ENCODE assay signal across 29 mouse cellular contexts in the genomic region with DNA sequence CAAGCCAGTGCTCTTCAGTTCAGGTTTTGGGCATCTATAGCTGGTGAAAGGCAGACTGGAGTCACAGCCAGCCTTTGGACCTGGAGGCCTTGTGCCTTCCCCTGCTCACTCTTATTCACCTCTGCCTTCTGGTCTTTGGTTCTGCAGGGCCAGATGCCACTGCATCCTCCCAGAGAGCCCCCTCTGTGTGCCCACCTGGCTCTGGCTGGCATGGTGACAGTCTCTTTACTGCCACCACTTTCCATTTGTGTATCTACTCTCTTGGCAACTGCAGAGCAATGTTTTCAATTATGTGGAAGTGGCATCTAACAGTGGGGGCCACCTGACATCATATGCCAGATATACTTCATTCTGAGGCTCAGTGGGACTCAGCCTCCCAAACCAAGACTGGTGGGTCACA. TPM values are rescaled to one million over a fixed set of nuclear protein-coding genes. Genes with fewer than 3 reads are reported as not detected.
DNase-seq lines count a peak whose midpoint lies in the region; ATAC-seq lines count a peak whose summit lies in the region.
"Had no signal": no experiment of that assay in that cellular context is flagged by ENCODE, and none has a peak within 500 bp of the region (broad histone marks: within the 10 kb centered on the region; RNA-seq: fewer than 3 reads in every experiment).

No protein-coding gene starts in this region.

- no peak for ATAC-seq in cerebellum, adult (ENCODE audit: insufficient number of reproducible peaks, low FRiP score, low TSS enrichment)
- no peak for ATAC-seq in forebrain, embryonic 12.5 days (ENCODE audit: low FRiP score)
- no peak for ATAC-seq in forebrain, embryonic 15.5 days (replicated peaks)
- ATAC-seq in midbrain, embryonic 15.5 days (replicated peaks) = no peak
- no peak for ATAC-seq in midbrain, embryonic 16.5 days
- ATAC-seq: activated CD4-positive, CD25-positive, alpha-beta regulatory T cell, adult 4 months; intestine, embryonic 16.5 days had no signal

- no peak overlapping the region for H3K9ac ChIP-seq in forebrain, embryonic 12.5 days
- no peak overlapping the region for H3K9ac ChIP-seq in forebrain, embryonic 15.5 days (replicated peaks)
- no peak overlapping the region for H3K9ac ChIP-seq in midbrain, embryonic 15.5 days
- no peak overlapping the region for H3K9ac ChIP-seq in midbrain, embryonic 16.5 days (ENCODE audit: low read depth, low read length)
- H3K9ac ChIP-seq: limb, embryonic 12.5 days; liver, embryonic 15.5 days; lung, embryonic 14.5 days had no signal

- H3K4me2 ChIP-seq in forebrain, embryonic 12.5 days = no peak overlapping the region
- H3K4me2 ChIP-seq in forebrain, embryonic 15.5 days (replicated peaks) = no peak overlapping the region
- H3K4me2 ChIP-seq in midbrain, embryonic 15.5 days = no peak overlapping the region
- H3K4me2 ChIP-seq in midbrain, embryonic 16.5 days (ENCODE audit: low read length) = no peak overlapping the region
- H3K4me2 ChIP-seq: heart, embryonic 11.5 days; limb, embryonic 12.5 days; liver, embryonic 15.5 days; lung, embryonic 14.5 days had no signal

- H3K36me3 ChIP-seq in forebrain, embryonic 12.5 days (replicated peaks) = no peaks in the 10 kb centered on the region
- no peaks in the 10 kb centered on the region for H3K36me3 ChIP-seq in forebrain, embryonic 15.5 days
- H3K36me3 ChIP-seq in midbrain, embryonic 15.5 days (replicated peaks) = no peaks in the 10 kb centered on the region
- H3K36me3 ChIP-seq in midbrain, embryonic 16.5 days (ENCODE audit: control insufficient read depth, insufficient read depth, low read length) = no peaks in the 10 kb centered on the region
- H3K36me3 ChIP-seq: limb, embryonic 12.5 days; liver, embryonic 15.5 days had no signal

- DNase-seq in cerebellum, postnatal 10 days = peak; percentile 77 to 79
- DNase-seq in spleen, adult 12 weeks (ENCODE audit: low spot score) = no peak
- DNase-seq: adrenal gland, adult 2 months; adrenal gland, postnatal 36 days; cerebellum, adult 9-10 months; gastrocnemius, adult 2 months; gastrocnemius, postnatal 36 days; heart, adult 18-20 months; heart, postnatal 36 days; kidney, adult 8-10 months; layer of hippocampus, postnatal 36 days; lung, embryonic 14.5 days; lung, postnatal 14 days; right cerebral cortex, postnatal 25 days; spleen, adult 18-20 months; thymus, postnatal 14 days had no signal

- H3K4me1 ChIP-seq in forebrain, embryonic 12.5 days = peaks cover 41% of the 10 kb centered on the region
- peaks cover 20% of the 10 kb centered on the region for H3K4me1 ChIP-seq in forebrain, embryonic 15.5 days
- H3K4me1 ChIP-seq in midbrain, embryonic 15.5 days = peaks cover 15% of the 10 kb centered on the region
- peaks cover 12% of the 10 kb centered on the region for H3K4me1 ChIP-seq in midbrain, embryonic 16.5 days (ENCODE audit: control insufficient read depth, insufficient read depth, low read length)
- H3K4me1 ChIP-seq: liver, embryonic 15.5 days had no signal

- no peaks in the 10 kb centered on the region for H3K9me3 ChIP-seq in forebrain, embryonic 12.5 days
- no peaks in the 10 kb centered on the region for H3K9me3 ChIP-seq in forebrain, embryonic 15.5 days
- H3K9me3 ChIP-seq in midbrain, embryonic 15.5 days = no peaks in the 10 kb centered on the region
- no peaks in the 10 kb centered on the region for H3K9me3 ChIP-seq in midbrain, embryonic 16.5 days (replicated peaks; ENCODE audit: control insufficient read depth, low read length, poor library complexity, severe bottlenecking)
- H3K9me3 ChIP-seq: limb, embryonic 12.5 days; liver, embryonic 15.5 days had no signal

- peaks cover 9% of the 10 kb centered on the region for H3K27me3 ChIP-seq in forebrain, embryonic 12.5 days
- no peaks in the 10 kb centered on the region for H3K27me3 ChIP-seq in forebrain, embryonic 15.5 days
- H3K27me3 ChIP-seq in midbrain, embryonic 15.5 days (replicated peaks) = no peaks in the 10 kb centered on the region
- H3K27me3 ChIP-seq in midbrain, embryonic 16.5 days (ENCODE audit: control insufficient read depth, insufficient read depth, low read depth, low read length) = no peaks in the 10 kb centered on the region
- H3K27me3 ChIP-seq: limb, embryonic 12.5 days; liver, embryonic 15.5 days had no signal

- no peak overlapping the region for H3K4me3 ChIP-seq in forebrain, embryonic 12.5 days (replicated peaks)
- H3K4me3 ChIP-seq in forebrain, embryonic 15.5 days = no peak overlapping the region
- H3K4me3 ChIP-seq in midbrain, embryonic 15.5 days = no peak overlapping the region
- no peak overlapping the region for H3K4me3 ChIP-seq in midbrain, embryonic 16.5 days (ENCODE audit: low read depth, low read length)
- H3K4me3 ChIP-seq: gastrocnemius, adult 2 months; limb, embryonic 12.5 days; liver, embryonic 15.5 days had no signal

- peak overlapping the region; percentile 50; the same call in 1 of the 2 replicates for H3K27ac ChIP-seq in forebrain, embryonic 12.5 days
- H3K27ac ChIP-seq in forebrain, embryonic 15.5 days (replicated peaks) = no peak overlapping the region
- H3K27ac ChIP-seq in midbrain, embryonic 15.5 days = 0 out of 2 replicates have a peak overlapping the region, but pooled peaks have one; percentile 6
- H3K27ac ChIP-seq in midbrain, embryonic 16.5 days (ENCODE audit: low read length) = no peak overlapping the region
- H3K27ac ChIP-seq: gastrocnemius, adult 2 months; kidney, postnatal 0 days; limb, embryonic 12.5 days; liver, embryonic 15.5 days had no signal

RNA-seq across cellular contexts. Expression of a gene that starts 12.8 kb away (rescaled TPM):
- polyA plus RNA-seq in forebrain, embryonic 12.5 days (2016; fragmentation: Nextera tagmentation; extraction: Ambion mirVana) = 2.5 and 3.3 TPM in 2 replicates
- polyA plus RNA-seq in forebrain, embryonic 15.5 days (2015; fragmentation: Nextera tagmentation; extraction: Ambion mirVana) = 1.7 and 3.4 TPM in 2 replicates
- 5.9 and 6.4 TPM in 2 replicates for polyA plus RNA-seq in midbrain, embryonic 15.5 days (2015; fragmentation: Nextera tagmentation; extraction: Ambion mirVana)
- polyA plus RNA-seq in midbrain, embryonic 16.5 days (2015; fragmentation: Nextera tagmentation; extraction: Ambion mirVana) = 6.8 TPM in 2 replicates
- polyA plus RNA-seq: activated CD4-positive, CD25-positive, alpha-beta regulatory T cell, adult 4 months; C2C12; liver, adult 2 months had no signal

Comparison
In these comparisons a context has a peak if more than half of its experiments do, and no peak if none do; other contexts are left out.
1. H3K27ac ChIP-seq: peak in forebrain, embryonic 12.5 days (single experiment) and midbrain, embryonic 15.5 days (single experiment); none in forebrain, embryonic 15.5 days (single experiment) and midbrain, embryonic 16.5 days (single experiment).